Mouse (Mus musculus) liver, adult 2 months (tissue): Measurements from ENCODE around the gene Dad1.

Experiments
- CTCF ChIP-seq: fragments of 200-500 bp; IDR thresholded peaks from 2 replicates; pipeline ENCODE4 v1.5.1; 2011; ENCODE audit warnings: low read depth, low read length, control low read depth
- POLR2A ChIP-seq: fragments of 200-500 bp; IDR thresholded peaks from 2 replicates; pipeline ENCODE4 v1.6.1; 2011; ENCODE audit warnings: low read length, control low read depth; ENCODE audit not compliant: insufficient read depth; ENCODE audit errors: extremely low read depth

GRCm38 (mm10) chr14:54232143-54232542 is 21.8 kb downstream of the Dad1 start:
- TF ChIP-seq POLR2A = no peak
- no peak for TF ChIP-seq CTCF
